Mouse (Mus musculus) forebrain, embryonic 10.5 days (tissue): ENCODE data around the gene Dnase2b. TPM values are rescaled to one million over a fixed set of nuclear protein-coding genes. Genes with fewer than 3 reads are reported as not detected.

Experiments
- DNase-seq: peaks from one replicate; pipeline ENCODE4 v3.0.0-alpha.2; 2017; ENCODE audit warnings: low spot score; ENCODE audit errors: extremely low spot score
- H3K27ac ChIP-seq: fragments of 300-500 bp; sonication (generic); 2 replicates; pipeline ENCODE4 v1.5.1; 2016; ENCODE audit warnings: mild to moderate bottlenecking
- H3K27me3 ChIP-seq: fragments of 300-500 bp; sonication (generic); 2 replicates; pipeline ENCODE4 v1.6.1; 2016; ENCODE audit warnings: mild to moderate bottlenecking; ENCODE audit not compliant: poor library complexity, severe bottlenecking
- H3K36me3 ChIP-seq: fragments of 300-500 bp; sonication (generic); replicated peaks from 2 replicates; pipeline ENCODE4 v1.6.1; 2016; ENCODE audit warnings: mild to moderate bottlenecking, moderate library complexity
- H3K4me1 ChIP-seq: fragments of 300-500 bp; sonication (generic); 2 replicates; pipeline ENCODE4 v1.6.1; 2016
- H3K4me3 ChIP-seq: fragments of 300-500 bp; sonication (generic); 2 replicates; pipeline ENCODE4 v1.5.1; 2016; ENCODE audit warnings: mild to moderate bottlenecking, moderate library complexity
- H3K9me3 ChIP-seq: fragments of 300-500 bp; sonication (generic); 2 replicates; pipeline ENCODE4 v1.6.1; 2016; ENCODE audit warnings: mild to moderate bottlenecking, moderate library complexity
- WGBS: fragments of 180-500 bp; shearing (Covaris S2); methylation state at CpG from one replicate; pipeline ENCODE4 v1.1.7; 2016; 5-methylcytosine and 5-hydroxymethylcytosine counted together
- polyA plus RNA-seq: library from polyadenylated mRNA; unstranded; fragments of >200 nt; fragmentation: Nextera tagmentation; extraction: Ambion mirVana; gene quantifications from 2 replicates; pipeline ENCODE4 v1.2.1, GENCODE M21; 2016

The Dnase2b gene
- polyA plus RNA-seq: not detected in 2 replicates

- H3K27ac ChIP-seq: no peak within 1 kb of the TSS
- no peak within 1 kb of the TSS for H3K4me3 ChIP-seq
- H3K27me3 ChIP-seq: no peaks in the 10 kb centered on the region
- WGBS: 89% methylated on average over 4 of the region's 4 CpGs
- no peaks in the 10 kb centered on the region for H3K4me1 ChIP-seq
- H3K36me3 ChIP-seq: no peaks in the 10 kb centered on the region
- no peak for DNase-seq
- no peaks in the 10 kb centered on the region for H3K9me3 ChIP-seq
Measured at GRCm38 (mm10) chr3:146615496-146615895, at the start of gene Dnase2b. Dnase2b (minus strand) TSS chr3:146615596.

- WGBS: 85% methylated on average over 7 of the region's 7 CpGs
- Histone ChIP-seq H3K27ac (no peak overlapping the region), H3K4me3 (no peak overlapping the region), H3K9me3 (no peaks in the 10 kb centered on the region), H3K4me1 (no peaks in the 10 kb centered on the region), H3K27me3 (no peaks in the 10 kb centered on the region), H3K36me3 (no peaks in the 10 kb centered on the region)
- DNase-seq: no peak
Measured at GRCm38 (mm10) chr3:146661907-146662306, 46.5 kb upstream of the Dnase2b start.

GRCm38 (mm10) chr3:146661001-146661400 is 45.6 kb upstream of the Dnase2b start:
- Histone ChIP-seq H3K27me3 (no peaks in the 10 kb centered on the region), H3K36me3 (no peaks in the 10 kb centered on the region), H3K9me3 (no peaks in the 10 kb centered on the region), H3K27ac (no peak overlapping the region), H3K4me1 (no peaks in the 10 kb centered on the region), H3K4me3 (no peak overlapping the region)
- DNase-seq: no peak
- 88% methylated on average over 6 of the region's 6 CpGs for WGBS

- Histone ChIP-seq H3K27ac (no peak overlapping the region), H3K4me3 (no peak overlapping the region), H3K4me1 (0 out of 2 replicates have a peak, but pooled peaks cover 8% of the 10 kb centered on the region), H3K9me3 (no peaks in the 10 kb centered on the region), H3K36me3 (no peaks in the 10 kb centered on the region), H3K27me3 (no peaks in the 10 kb centered on the region)
- no peak for DNase-seq
- WGBS: 94% methylated on average over 5 of the region's 5 CpGs
Measured at GRCm38 (mm10) chr3:146659321-146659720, 43.9 kb upstream of the Dnase2b start.

- Histone ChIP-seq H3K9me3 (no peaks in the 10 kb centered on the region), H3K4me3 (no peak overlapping the region), H3K27me3 (no peaks in the 10 kb centered on the region), H3K36me3 (no peaks in the 10 kb centered on the region), H3K27ac (no peak overlapping the region), H3K4me1 (0 out of 2 replicates have a peak, but pooled peaks cover 8% of the 10 kb centered on the region)
- WGBS: 91% methylated on average over 1 of the region's 1 CpGs
- no peak for DNase-seq
Measured at GRCm38 (mm10) chr3:146658061-146658639, 42.8 kb upstream of the Dnase2b start.

GRCm38 (mm10) chr3:146657433-146657832 is 42.0 kb upstream of the Dnase2b start:
- DNase-seq: no peak
- Histone ChIP-seq H3K4me3 (no peak overlapping the region), H3K27me3 (no peaks in the 10 kb centered on the region), H3K36me3 (no peaks in the 10 kb centered on the region), H3K27ac (no peak overlapping the region), H3K4me1 (0 out of 2 replicates have a peak, but pooled peaks cover 8% of the 10 kb centered on the region), H3K9me3 (no peaks in the 10 kb centered on the region)
- 84% methylated on average over 5 of the region's 5 CpGs for WGBS

GRCm38 (mm10) chr3:146655111-146655577 is 39.7 kb upstream of the Dnase2b start:
- H3K36me3 ChIP-seq: no peaks in the 10 kb centered on the region
- H3K9me3 ChIP-seq: no peaks in the 10 kb centered on the region
- DNase-seq: no peak
- 65% methylated on average over 2 of the region's 2 CpGs for WGBS
- no peak overlapping the region for H3K27ac ChIP-seq
- no peak overlapping the region for H3K4me3 ChIP-seq
- no peaks in the 10 kb centered on the region for H3K27me3 ChIP-seq
- 0 out of 2 replicates have a peak, but pooled peaks cover 8% of the 10 kb centered on the region for H3K4me1 ChIP-seq

- H3K36me3 ChIP-seq: no peaks in the 10 kb centered on the region
Measured at GRCm38 (mm10) chr3:146653692-146654091, 38.3 kb upstream of the Dnase2b start.

GRCm38 (mm10) chr3:146652431-146652830 is 37.0 kb upstream of the Dnase2b start:
- Histone ChIP-seq H3K27me3 (no peaks in the 10 kb centered on the region), H3K9me3 (no peaks in the 10 kb centered on the region), H3K4me3 (no peak overlapping the region), H3K27ac (no peak overlapping the region), H3K36me3 (no peaks in the 10 kb centered on the region), H3K4me1 (0 out of 2 replicates have a peak, but pooled peaks cover 8% of the 10 kb centered on the region)
- WGBS: 91% methylated on average over 5 of the region's 5 CpGs
- DNase-seq: no peak

More at GRCm38 (mm10) chr3:146653692-146654091, 38.3 kb upstream of the Dnase2b start:
- Histone ChIP-seq H3K4me1 (0 out of 2 replicates have a peak, but pooled peaks cover 8% of the 10 kb centered on the region), H3K27me3 (no peaks in the 10 kb centered on the region), H3K9me3 (no peaks in the 10 kb centered on the region), H3K4me3 (no peak overlapping the region), H3K27ac (no peak overlapping the region)
- WGBS: 94% methylated on average over 6 of the region's 6 CpGs
- DNase-seq: no peak

- no peak for DNase-seq
- no peak within 1 kb of the TSS for H3K27ac ChIP-seq
- H3K36me3 ChIP-seq: no peaks in the 10 kb centered on the region
- 0 out of 2 replicates have a peak, but pooled peaks cover 8% of the 10 kb centered on the region for H3K4me1 ChIP-seq
- no peaks in the 10 kb centered on the region for H3K27me3 ChIP-seq
- no peak within 1 kb of the TSS for H3K4me3 ChIP-seq
- WGBS: 95% methylated on average over 3 of the region's 3 CpGs
- H3K9me3 ChIP-seq: no peaks in the 10 kb centered on the region
Measured at GRCm38 (mm10) chr3:146651217-146651616, 35.8 kb upstream of the Dnase2b start, which contains the start of gene 4930503B20Rik. 4930503B20Rik (minus strand) TSS chr3:146651317.

GRCm38 (mm10) chr3:146650716-146651115 is 35.3 kb upstream of the Dnase2b start:
- Histone ChIP-seq H3K27ac (no peak overlapping the region), H3K36me3 (no peaks in the 10 kb centered on the region), H3K27me3 (no peaks in the 10 kb centered on the region), H3K4me3 (no peak overlapping the region), H3K4me1 (0 out of 2 replicates have a peak, but pooled peaks cover 5% of the 10 kb centered on the region), H3K9me3 (no peaks in the 10 kb centered on the region)
- WGBS: 90% methylated on average over 10 of the region's 10 CpGs
- no peak for DNase-seq

GRCm38 (mm10) chr3:146649311-146649894 is 34.0 kb upstream of the Dnase2b start:
- Histone ChIP-seq H3K27me3 (no peaks in the 10 kb centered on the region), H3K27ac (no peak overlapping the region), H3K4me1 (no peaks in the 10 kb centered on the region), H3K4me3 (no peak overlapping the region), H3K9me3 (no peaks in the 10 kb centered on the region), H3K36me3 (no peaks in the 10 kb centered on the region)
- no peak for DNase-seq
- WGBS: 80% methylated on average over 10 of the region's 10 CpGs

GRCm38 (mm10) chr3:146641818-146642427 is 26.5 kb upstream of the Dnase2b start:
- no peak for DNase-seq
- no peaks in the 10 kb centered on the region for H3K36me3 ChIP-seq
- H3K27ac ChIP-seq: no peak overlapping the region
- H3K9me3 ChIP-seq: no peaks in the 10 kb centered on the region; the same call in 1 of the 2 replicates
- H3K4me3 ChIP-seq: no peak overlapping the region
- 74% methylated on average over 4 of the region's 4 CpGs for WGBS
- no peaks in the 10 kb centered on the region for H3K4me1 ChIP-seq
- H3K27me3 ChIP-seq: no peaks in the 10 kb centered on the region
